Mouse (Mus musculus): ENCODE data around the gene Osbpl10.
"Not testable (repeated sequence)": the region's sequence is repeated elsewhere in the genome, so short reads cannot be mapped to it uniquely, and the experiment has no call there.

The Osbpl10 gene

DNA sequence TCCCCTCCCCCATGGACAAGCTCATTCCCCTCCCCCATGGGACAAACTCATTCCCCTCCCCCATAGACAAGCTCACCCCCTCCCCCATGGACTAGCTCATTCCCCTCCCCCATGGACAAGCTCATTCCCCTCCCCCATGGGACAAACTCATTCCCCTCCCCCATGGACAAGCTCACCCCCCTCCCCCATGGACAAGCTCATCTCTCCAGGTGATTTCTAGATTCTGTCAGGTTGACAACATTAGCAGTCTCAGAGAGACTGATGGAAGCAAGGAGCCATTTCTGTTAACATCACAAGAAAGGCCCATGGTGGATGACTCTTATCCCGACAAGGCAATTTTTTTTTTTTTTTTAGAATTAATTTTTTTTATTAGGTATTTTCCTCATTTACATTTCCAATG, 52.7 kb downstream of the Osbpl10 start:
- not testable (repeated sequence) for DNase-seq (ENCODE audit: low spot score in 2 of 2)

DNA sequence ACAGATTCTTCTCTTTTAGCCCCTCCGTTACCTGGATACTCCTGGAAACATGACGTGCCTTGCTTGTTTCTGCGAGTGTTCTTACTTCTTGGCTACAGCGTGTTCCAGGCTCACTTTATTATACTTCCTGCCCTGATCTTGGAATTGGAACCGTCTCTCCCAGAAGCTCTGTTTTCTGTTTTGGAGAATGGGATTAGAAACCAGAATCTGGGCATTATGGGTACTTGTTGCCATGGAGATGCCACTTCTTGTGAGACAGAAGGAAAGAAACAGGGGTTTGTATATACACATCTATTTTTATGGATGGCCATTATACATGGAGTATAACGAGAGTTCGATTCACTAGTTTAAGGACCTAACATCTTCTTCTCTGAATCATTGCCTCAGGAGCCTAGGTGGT, 54.4 kb downstream of the Osbpl10 start:
- no peak for DNase-seq (ENCODE audit: low spot score in 2 of 2)

DNA sequence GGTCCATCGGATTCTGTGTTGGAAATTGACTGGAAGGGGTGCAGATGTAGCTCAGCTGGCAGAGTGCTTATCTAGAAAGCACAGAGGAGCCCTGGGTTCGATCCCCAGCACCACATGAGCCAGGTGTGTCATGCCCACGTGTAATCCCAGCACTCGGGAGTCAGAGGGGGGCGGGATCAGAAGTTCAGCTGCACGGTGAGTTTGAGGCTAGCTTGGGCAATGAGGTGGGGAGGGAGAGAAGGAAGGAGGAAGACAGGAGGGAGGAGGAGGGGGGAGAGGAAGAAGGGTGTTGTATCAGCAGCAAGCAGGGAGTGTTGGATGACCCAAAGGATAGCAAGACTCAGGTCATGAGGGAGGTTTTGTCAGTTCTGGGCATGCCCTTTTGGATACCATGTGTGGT, 55.9 kb downstream of the Osbpl10 start:
- DNase-seq (ENCODE audit: low spot score in 2 of 2), result no peak

DNA sequence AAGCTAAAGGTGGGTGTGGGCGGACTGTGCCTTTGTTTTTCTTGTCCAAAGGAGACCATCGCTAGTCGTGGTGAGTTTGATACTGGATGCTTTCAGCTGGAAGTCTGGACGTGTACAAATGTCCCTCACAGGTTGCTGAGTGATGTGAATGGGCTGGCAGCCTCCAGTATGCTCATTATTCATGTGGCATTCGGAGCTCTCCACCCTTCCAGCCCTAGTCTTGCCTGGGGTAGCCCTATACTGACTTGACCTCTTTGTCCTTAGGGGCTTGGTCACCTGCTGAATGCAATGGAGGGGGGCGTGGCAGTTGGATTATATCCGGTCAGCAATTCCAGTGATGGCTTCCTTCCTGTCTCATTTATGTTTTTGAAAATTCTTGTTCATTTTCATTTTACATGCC, 56.4 kb downstream of the Osbpl10 start:
- DNase-seq (ENCODE audit: low spot score in 2 of 2), result no peak

DNA sequence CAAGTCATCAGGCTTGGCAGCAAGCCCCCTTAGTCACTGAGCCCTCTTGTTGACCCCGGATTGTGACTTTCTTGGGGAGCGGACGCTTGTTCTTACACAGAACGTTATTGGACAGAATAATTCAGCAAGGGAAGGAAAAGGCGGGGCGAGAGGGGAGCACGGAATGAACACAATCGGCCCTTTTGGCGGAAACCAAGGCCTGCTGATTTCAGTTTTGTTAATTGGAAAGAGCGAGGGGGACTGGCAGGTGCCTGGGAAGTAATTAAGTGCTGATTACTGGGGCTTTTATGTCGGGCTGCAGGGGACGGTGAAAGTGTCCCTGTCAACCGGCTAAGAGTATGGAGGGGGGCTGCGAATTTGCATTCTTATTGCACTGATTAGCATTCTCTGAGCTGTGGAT, 59.8 kb downstream of the Osbpl10 start:
- no peak for DNase-seq (ENCODE audit: low spot score in 2 of 2)

DNA sequence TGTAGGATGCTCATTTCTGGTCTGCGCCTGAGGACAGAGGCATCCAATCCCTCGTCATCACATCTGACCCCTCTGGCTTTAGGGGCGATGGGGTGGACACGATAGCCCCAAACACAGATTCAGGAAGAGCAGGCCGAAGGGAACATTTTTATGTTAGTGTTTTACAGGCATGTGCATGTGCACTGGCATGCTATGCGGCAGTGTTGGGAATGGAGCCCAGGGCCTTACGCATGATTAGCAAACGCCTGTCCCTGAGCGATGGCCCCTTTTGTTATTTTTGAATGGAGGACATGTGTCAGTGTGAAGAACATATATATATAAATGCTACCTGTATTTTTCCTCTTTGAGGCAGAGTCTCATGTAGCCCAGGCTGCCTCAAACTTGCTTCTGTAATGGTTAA, 60.3 kb downstream of the Osbpl10 start:
- DNase-seq (ENCODE audit: low spot score in 2 of 2), result no peak

DNA sequence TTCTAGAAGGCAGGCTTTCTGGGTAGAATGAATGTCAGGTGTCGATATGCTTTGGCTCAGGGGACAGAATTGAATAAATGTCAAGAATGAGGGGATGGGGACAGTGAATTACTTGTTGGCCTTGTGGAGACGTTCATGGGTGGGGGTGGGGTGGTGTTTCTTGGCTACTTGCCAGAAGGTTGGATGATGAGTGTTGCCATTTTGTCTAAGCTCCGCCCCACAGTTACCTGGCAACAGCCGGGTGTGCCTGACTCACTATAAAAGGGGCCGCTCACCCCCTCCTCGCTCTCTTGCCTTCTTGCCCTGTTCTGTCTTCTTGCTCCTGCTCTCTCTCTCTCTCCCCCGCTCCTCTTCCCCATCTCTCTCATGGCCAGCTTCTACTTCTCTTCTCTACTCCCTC, 60.9 kb downstream of the Osbpl10 start:
- no peak for DNase-seq (ENCODE audit: low spot score in 2 of 2)

DNA sequence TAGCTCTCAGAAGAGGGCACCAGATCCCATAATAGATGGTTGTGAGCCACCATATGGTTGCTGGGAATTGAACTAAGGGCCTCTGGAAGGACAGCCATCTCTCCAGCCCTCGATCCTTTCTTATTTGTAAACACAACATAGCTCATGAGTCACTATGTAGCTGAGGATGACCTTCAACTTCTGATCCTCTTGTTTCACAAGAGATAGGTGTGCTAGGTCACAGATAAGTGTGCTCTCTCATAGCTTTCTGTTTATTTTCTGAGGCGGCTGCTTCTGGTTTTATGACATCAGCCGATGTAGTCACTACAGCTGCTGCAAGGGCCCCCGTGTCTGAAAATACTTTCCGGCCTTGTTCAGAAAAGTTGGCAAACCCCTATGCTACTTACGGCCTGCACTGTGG, 64.2 kb downstream of the Osbpl10 start:
- no peak for DNase-seq (ENCODE audit: low spot score in 2 of 2)

DNA sequence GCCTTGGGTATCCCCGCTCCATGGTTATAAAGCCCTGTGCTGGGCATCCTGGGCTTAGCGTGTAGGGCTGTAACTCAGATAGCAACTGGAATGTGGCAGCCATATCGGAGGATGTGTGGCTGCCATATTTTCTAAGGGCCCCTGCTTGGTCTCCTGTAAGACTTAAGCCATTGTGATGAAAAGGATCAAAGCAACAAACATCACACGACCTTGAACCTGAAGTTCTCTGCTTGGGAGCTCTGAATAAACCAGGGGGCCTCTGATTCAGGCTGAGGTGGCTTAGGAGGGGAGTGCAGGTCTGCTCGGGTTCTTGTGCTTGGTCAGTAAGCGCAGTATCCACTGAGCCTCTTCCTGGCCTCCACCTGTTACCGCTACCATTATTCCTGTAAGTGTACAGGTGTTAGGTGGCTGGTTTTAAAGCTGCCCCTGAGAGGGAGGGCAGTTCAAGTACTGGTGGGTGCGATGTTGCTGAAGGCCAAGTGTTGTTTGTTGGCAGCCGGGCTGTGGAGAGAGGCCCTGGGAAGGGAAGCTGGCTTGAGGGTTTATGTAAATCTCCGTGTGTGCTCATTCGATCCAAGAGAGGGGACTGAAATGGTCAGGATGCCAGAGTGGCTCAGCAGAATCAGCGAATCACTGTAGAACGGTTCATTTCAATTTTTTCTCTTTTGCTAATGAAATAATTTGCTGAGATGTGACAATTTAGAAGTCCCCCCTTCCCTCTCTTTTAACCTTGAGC, 64.8 kb downstream of the Osbpl10 start:
- no peak for DNase-seq (ENCODE audit: low spot score in 2 of 2)

DNA sequence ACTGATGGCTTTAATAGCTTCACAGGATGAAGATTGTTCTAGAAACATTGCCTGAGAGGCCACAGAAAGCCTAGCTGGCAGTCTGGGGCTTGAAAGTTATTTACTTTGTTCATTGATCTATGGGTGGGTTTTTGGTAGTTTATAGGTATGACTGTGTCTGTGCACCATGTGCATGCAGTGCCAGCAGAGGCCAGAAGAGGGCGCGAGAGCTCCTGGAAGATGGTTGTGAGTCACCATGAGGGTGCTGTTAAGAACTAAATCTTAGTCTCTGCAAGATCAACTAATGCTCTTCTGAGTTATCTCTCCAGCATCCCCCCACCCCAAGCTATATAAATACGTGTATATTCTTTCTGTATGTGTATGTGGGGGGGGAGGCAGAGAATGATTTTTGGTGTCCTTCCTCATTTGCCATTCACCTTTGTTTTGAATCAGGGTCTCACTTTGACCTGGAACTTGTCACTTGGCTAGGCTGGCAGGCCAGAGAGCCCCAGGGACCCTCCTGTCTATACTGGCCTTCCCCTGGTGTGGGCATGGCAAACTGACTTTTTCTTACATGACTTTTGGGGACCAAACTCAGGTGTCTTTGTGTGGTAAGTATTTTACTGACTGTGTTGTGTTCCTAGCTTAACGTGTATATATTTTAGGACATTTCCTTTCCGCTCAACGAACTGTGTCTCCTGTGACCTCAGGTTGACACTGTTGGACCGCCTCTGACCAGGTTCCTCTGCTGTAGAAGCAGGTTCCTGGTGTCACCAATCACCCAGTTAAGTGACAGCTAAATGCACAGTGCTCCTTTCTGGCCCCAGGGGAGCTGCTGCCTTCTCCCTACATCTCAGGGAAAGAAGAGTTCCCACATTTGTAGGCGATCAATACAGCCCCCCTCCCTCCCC, 65.8 kb downstream of the Osbpl10 start:
- no peak for DNase-seq (ENCODE audit: low spot score in 2 of 2)

DNA sequence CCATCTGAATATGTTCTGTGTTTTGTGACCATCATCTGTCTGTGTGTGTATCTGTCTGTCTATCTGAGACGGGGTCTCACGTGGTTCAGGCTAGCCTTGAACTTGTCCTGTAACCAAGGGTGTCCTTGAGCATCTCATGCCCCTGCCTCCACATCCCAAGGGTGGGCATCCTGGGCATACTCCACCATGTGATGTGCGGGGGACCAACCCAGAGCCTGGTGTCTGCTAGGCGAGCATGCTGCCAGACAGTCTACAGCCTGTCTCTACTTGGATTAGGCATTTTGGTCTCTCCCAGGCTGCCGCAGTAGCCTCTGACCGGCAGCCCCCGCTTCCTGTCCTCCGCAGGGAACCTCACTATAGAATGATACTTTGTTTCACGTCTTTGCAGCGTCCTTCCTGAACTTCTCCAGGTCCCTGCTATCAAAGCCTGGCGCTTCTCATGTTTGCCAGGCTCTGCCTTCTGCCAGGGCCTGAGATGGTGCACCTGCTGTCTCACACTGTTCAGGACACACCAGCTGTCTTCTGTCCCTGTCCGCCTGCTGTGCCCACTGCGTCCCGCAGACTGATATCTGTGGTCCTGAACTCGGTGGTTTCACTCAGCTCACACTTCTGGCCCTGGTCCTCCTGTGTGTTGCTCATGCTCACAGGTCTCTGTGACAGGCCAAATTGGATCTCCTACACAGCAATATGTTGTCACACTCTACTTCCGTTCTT, 66.9 kb downstream of the Osbpl10 start:
- no peak for DNase-seq (ENCODE audit: low spot score in 2 of 2)

DNA sequence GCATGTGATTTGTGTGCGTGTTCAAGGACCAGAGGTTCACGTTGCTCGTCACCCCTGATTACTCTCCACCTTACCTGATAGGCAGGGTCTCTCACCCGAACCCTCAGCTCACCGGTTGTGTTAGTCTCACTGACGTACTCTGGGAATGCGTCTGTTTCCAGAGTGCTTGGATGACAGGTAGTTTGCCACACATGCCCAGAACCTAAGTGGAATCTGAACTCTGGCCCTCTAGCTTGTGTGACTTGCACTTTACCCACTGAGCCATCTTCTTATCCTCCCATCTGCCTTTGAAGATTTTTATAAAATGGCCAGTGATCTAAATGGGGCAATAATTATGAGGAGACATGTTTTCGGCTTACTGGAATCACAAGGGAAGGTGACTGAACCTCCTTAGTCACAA, 68.3 kb downstream of the Osbpl10 start:
- DNase-seq (ENCODE audit: low spot score in 2 of 2), result no peak

DNA sequence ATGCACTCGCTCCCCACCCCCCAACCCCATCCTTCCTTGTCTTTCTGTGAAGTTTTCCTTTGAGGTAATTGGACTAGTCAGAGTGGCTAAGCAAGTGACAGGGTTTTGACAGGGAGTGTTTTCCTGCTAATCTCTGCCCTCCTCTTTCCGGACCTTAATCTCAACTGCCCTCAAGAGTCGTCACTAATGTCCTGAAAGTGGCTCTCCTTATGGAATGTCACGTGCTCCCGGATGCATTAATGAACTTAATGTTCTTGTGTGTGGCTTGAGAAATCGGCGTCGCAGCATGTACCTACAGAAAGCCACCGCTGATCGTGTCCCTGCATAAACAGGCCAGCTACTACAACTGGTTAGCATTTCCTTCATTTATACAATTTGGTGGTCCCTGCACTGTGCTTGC, 70.0 kb downstream of the Osbpl10 start:
- no peak for DNase-seq (ENCODE audit: low spot score in 2 of 2)

DNA sequence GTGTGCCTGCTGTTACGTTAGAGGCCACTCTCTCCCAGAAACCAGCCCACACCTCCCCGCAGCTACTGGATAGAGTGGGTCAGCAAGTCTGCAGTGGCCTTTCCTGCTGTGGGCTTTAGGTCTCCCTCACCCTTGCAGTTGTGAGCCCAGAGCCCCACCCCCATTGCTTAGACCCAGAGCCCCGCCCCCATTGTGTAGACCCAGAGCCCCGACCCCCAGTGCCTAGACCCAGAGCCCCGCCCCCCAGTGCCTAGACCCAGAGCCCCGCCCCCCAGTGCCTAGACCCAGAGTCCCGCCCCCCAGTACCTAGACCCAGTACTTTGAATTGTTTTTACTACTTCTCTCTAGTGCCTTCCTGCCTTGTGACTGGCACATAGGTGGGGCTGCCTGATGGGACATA, 70.5 kb downstream of the Osbpl10 start:
- DNase-seq (ENCODE audit: low spot score in 2 of 2), result no peak

DNA sequence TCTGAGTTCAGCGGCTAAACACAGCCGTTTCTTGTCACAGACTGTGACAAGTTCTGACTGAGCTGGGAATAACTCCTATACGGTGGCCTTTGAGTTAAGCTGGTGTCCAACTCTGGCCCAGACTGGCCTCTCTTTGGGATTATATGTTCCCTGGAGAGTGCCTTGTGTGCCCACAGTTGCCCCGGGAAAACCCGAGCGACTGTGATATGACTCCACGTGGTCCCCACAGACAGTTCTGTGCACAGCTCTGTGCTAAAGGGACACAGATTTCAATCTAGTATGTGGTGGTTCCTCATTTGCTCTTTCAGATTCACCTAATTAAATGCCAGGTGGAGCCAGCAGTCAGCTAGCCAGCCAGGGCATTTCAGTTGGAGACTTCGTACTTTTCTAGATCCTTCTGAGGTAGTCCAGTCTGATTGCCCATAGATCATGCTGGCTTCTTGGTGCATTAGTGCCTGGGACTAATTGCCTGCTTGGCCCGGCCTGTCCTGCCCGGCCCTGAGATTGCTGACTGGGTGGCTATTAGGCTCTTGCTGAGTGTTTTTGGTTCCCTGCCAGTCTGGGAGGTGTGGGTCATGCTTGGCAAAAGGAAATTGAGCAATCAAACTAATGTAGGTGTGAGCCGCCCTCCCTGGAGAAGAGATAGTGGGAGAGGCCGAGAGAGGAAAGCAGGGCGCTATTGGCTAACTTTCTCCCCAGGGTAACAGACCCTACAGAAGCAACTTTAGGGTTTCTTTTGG, 71.8 kb downstream of the Osbpl10 start:
- DNase-seq (ENCODE audit: low spot score in 2 of 2), result no peak

DNA sequence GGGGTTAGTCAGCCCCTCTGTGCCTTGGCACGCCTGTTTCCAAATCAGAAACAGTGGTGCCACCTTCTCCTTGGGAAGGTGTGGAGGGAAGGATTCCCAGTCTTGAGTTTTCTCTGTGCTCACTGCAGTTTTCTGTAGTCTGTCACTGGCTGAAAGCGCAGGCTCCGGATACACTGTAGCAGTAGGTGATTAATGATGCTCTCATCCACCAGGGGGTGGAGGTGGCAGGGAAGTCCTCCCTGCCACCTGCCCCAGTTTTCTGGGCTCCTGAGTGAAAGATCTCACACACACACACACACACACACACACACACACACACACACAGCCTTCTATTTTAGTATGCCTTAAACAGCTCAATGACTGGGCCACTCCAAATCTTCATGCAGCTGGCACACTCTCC, 73.6 kb downstream of the Osbpl10 start:
- peak in 1 of 2 experiments; percentile 53 for DNase-seq (ENCODE audit: low spot score in 2 of 2)

DNA sequence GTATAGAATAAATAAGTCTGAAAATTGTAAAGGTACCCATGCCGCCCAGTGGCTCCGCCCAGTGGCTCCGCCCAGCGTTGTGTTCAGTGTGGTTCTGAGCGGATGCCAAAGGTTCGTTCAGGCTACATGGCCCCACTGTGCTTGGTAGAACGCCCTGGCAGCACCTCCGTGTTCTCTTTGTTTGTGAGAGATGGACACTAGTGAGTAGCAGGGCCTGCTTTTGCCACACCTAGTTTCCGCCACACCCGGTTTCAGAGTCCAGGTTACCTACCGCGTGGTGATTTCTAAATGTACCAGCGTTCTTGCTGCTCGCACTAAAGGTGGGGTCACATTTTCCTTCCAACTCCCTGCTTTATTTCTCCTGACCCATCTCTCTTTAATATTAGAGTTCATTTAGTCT, 75.4 kb downstream of the Osbpl10 start:
- DNase-seq (ENCODE audit: low spot score in 2 of 2), result no peak

DNA sequence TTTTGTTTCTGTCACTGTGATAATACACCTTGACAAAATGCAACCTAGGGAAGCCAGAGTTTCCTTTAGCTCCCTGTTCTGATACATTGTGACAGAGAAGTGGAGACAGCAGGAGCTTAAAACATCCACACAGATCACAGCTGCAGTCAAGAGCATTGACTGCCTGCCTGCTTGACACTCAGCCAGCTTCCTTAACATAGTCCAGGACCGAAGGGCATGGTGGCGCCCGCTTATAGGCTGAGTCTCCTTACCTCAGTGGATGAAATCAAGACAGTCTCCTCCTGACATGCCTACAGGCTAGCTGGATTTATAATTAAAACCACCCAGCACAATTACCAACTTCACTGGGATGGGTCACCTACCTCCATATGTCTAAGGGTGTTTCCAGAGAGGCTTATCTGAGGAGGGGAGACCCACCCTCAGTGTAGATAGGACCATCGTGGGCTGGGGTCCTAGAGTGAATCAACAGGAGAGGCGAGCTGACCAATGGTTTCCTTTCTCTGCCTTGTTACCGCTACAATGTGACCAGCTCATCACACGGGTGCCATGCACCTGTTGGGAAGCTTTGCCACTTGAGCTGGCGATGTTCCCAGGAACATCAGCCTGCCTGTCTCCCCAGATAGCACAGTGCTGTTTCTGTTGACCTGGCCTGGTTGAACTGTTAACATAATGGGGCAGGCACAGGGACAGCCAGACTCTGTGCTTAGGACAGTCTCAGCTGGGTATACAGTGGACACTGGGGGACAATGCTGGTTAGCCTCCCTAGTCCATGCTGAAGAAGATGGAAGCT, 76.9 kb downstream of the Osbpl10 start:
- no peak for DNase-seq (ENCODE audit: low spot score in 2 of 2)

DNA sequence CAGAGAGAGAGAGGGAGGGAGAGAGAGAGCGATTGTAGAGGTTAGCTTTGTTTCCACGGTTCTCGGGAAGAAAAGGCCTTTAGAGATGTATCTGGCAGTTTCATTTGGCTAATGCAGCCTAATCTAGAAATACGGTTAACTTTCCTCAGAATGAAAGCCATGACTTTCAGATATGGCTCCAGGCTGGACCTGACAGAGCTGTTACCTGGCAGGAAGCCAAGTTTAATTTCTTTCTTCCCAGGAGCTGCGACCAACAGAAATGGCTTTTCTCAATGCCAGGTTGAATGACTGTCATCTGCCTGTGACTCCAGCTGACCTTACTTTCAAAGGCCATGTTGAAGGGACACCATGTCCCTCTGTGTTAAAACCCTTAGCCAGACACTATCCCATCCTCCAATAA, 80.4 kb downstream of the Osbpl10 start:
- DNase-seq (ENCODE audit: low spot score in 2 of 2), result no peak

DNA sequence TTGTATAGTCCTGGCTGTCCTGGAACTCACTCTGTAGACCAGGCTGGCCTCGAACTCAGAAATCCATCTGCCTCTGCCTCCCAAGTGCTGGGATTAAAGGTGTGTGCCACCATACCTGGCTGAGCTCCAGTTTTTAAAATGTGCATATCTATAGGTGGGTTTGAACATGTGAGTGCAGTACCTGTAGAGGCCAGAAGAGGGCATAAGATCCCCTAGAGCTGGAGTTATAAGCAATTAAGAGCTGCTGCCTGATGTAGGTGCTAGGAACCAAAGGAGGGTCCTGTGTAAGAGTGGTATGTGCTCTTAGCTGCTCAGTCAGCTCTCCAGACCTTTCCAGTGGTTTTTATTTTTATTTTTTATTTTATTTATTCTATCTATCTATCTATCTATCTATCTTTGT, 86.5 kb downstream of the Osbpl10 start:
- no peak for DNase-seq (ENCODE audit: low spot score in 2 of 2)

DNA sequence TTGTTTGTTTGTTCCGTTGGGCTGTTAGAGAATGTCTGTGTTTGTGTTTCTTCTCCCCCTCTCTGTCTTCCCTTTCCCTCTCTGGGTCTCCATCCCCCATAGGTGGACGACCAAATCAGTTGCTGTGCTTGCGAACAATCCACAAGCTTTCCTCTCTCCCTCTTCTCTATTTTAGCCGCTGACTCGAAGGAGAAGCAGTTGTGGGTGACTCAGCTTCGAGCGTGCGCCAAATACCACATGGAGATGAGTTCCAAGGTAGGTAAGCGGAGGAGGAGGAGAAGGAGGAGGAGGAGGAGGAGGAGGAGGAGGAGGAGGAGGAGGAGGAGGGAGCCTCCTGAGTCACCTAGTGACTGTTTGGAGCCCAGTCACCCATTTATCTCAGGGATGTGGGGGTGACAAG, 88.7 kb downstream of the Osbpl10 start:
- peak in 1 of 2 experiments; percentile 67 for DNase-seq (ENCODE audit: low spot score in 2 of 2)
